Mouse (Mus musculus) midbrain, embryonic 16.5 days (tissue): ENCODE measurements at regions not wholly inside any gene's neighbourhood (a gene's known extent, or its start where the extent isn't known, plus 50 kb on each side); places are given as distances from the start of the nearest gene placed in this dataset.
A peak's percentile ranks its signal among the peaks of the same experiment; 100 is the strongest.

Experiments
- ATAC-seq: fragments of 200-750 bp; cut with Nextera tagmentation; 2 replicates; pipeline ENCODE4 v1.8.0; 2017; ENCODE audit warnings: moderate TSS enrichment
- H3K27ac ChIP-seq: fragments of 300-500 bp; sonication (generic); 2 replicates; pipeline ENCODE4 v1.5.1; 2014; ENCODE audit warnings: mild to moderate bottlenecking, low read length, mixed read lengths
- H3K27me3 ChIP-seq: fragments of 300-500 bp; sonication (generic); 2 replicates; pipeline ENCODE4 v1.6.1; 2014; ENCODE audit warnings: low read depth, low read length, mixed read lengths; ENCODE audit not compliant: control insufficient read depth, insufficient read depth
- H3K36me3 ChIP-seq: fragments of 300-500 bp; sonication (generic); 2 replicates; pipeline ENCODE4 v1.6.1; 2014; ENCODE audit warnings: mild to moderate bottlenecking, low read length, moderate library complexity, mixed read lengths; ENCODE audit not compliant: control insufficient read depth, insufficient read depth
- H3K4me1 ChIP-seq: fragments of 300-500 bp; sonication (generic); 2 replicates; pipeline ENCODE4 v1.6.1; 2014; ENCODE audit warnings: mild to moderate bottlenecking, low read length, mixed read lengths; ENCODE audit not compliant: control insufficient read depth, insufficient read depth
- H3K4me2 ChIP-seq: fragments of 300-500 bp; sonication (generic); 2 replicates; pipeline ENCODE4 v1.6.1; 2014; ENCODE audit warnings: mild to moderate bottlenecking, low read length, mixed read lengths
- H3K4me3 ChIP-seq: fragments of 300-500 bp; sonication (generic); 2 replicates; pipeline ENCODE4 v1.5.1; 2014; ENCODE audit warnings: low read depth, mild to moderate bottlenecking, low read length, moderate library complexity, mixed read lengths
- H3K9ac ChIP-seq: fragments of 300-500 bp; sonication (generic); 2 replicates; pipeline ENCODE4 v1.6.1; 2014; ENCODE audit warnings: low read depth, low read length, mixed read lengths
- H3K9me3 ChIP-seq: fragments of 300-500 bp; sonication (generic); replicated peaks from 2 replicates; pipeline ENCODE4 v1.6.1; 2014; ENCODE audit warnings: mild to moderate bottlenecking, low read length, mixed read lengths; ENCODE audit not compliant: control insufficient read depth, poor library complexity, severe bottlenecking
- whole genome bisulfite sequencing: fragments of 180-500 bp; shearing (Covaris S2); extraction: QIAGEN DNeasy Blood & Tissue Kit; methylation state at CpG from one replicate; pipeline ENCODE4 v1.1.7; 2014; 5-methylcytosine and 5-hydroxymethylcytosine counted together

DNA sequence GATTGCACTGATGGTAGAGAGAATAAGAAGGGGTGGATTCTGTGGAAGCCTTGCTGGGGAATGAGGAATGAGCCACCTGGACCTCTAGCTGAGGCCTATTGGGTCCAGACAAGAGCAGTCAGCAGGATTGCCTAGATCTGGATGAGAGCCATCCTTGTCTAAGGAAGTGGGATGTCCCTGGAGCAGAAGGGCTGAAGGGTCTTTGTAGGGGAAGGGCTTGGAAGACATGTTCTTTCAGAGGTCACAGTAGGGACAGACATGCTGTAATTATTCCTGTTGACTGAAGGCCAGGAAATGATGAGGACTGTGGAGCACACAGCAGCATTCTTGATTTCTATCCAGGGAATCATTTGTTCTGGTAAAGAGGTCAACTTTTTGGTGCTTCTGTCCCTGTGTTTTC, 86.2 kb upstream of the Nectin3 start:
- H3K4me1 ChIP-seq: no peaks in the 10 kb centered on the region

DNA sequence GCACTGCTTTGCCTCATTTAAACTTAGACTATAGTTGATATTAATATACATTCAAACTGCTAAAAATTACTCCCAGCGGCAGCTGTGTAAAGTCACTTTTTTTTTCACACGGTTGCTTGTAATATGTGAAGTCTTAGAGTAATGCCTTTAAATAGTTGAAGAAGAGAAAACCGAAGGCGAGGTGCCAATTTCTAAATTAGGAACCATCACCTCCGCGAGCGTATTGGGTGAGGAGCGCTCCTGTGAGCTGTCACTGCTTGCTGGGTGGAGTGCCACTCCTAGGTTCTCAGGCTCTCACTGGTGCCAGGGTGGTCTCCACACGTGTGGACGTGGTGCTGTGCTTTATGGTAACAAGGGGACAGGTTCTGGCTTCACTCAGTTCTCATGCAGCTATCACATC, 82.8 kb upstream of the Nectin3 start:
- WGBS: 93% methylated on average over 10 of the region's 10 CpGs
- no peak overlapping the region for H3K4me3 ChIP-seq
- ATAC-seq: no peak

More for the DNA sequence above, 86.2 kb upstream of the Nectin3 start:
- H3K4me2 ChIP-seq: no peak overlapping the region
- H3K4me3 ChIP-seq: no peak overlapping the region
- no peaks in the 10 kb centered on the region for H3K9me3 ChIP-seq
- H3K9ac ChIP-seq: no peak overlapping the region
- no peak for ATAC-seq
- H3K36me3 ChIP-seq: no peaks in the 10 kb centered on the region
- no peak overlapping the region for H3K27ac ChIP-seq
- no peaks in the 10 kb centered on the region for H3K27me3 ChIP-seq

DNA sequence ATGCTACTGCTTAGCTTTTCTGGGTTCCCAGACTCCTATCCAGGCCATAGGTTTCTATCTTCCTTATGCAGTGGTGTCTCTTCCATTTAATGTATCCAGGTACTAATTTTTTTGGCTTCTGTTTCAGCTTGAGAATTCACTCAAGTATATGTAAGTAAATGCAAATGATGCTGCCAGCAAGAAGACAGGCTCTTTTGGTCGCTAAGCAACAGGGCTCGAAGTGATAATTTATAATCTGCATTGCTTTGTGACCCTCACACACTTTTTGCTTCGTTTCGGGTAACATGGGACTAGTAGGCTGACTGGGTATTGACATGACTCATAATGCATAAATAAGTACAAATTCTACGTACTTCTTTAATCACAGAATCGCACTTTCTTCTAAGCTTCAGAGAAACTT, 75.9 kb upstream of the Nectin3 start:
- H3K4me1 ChIP-seq: no peaks in the 10 kb centered on the region
- H3K9ac ChIP-seq: no peak overlapping the region
- no peaks in the 10 kb centered on the region for H3K36me3 ChIP-seq
- 43% methylated on average over 6 of the region's 6 CpGs for WGBS
- no peak overlapping the region for H3K27ac ChIP-seq
- no peaks in the 10 kb centered on the region for H3K27me3 ChIP-seq
- no peak overlapping the region for H3K4me2 ChIP-seq
- no peak overlapping the region for H3K4me3 ChIP-seq
- no peaks in the 10 kb centered on the region for H3K9me3 ChIP-seq
- ATAC-seq: peak; percentile 70

More for the DNA sequence above, 82.8 kb upstream of the Nectin3 start:
- no peaks in the 10 kb centered on the region for H3K4me1 ChIP-seq
- no peaks in the 10 kb centered on the region for H3K9me3 ChIP-seq
- H3K27me3 ChIP-seq: no peaks in the 10 kb centered on the region
- H3K9ac ChIP-seq: no peak overlapping the region
- H3K27ac ChIP-seq: no peak overlapping the region
- H3K36me3 ChIP-seq: no peaks in the 10 kb centered on the region
- H3K4me2 ChIP-seq: no peak overlapping the region

DNA sequence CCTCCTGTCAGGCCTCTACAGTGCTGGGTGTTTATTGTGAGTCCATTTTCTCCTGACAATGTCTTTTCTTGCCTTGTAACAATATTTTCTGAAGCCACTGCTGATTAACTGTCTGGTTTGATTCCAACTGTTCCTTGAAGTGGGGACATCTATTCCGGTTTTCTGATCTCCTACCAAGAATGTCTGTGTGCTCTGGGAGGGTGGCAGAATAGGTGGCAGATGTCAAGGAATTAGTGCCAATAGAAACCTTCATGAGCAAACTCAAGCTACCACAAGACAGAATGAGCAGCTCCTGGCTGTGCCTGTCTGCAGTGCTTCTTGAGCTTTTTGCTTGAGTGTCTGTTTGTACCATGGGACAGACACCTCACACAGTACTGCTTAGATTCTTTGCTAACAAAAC, 69.1 kb upstream of the Nectin3 start:
- Histone ChIP-seq H3K9me3 (no peaks in the 10 kb centered on the region), H3K9ac (no peak overlapping the region), H3K27ac (no peak overlapping the region), H3K4me3 (no peak overlapping the region), H3K4me1 (no peaks in the 10 kb centered on the region), H3K36me3 (no peaks in the 10 kb centered on the region), H3K4me2 (no peak overlapping the region), H3K27me3 (no peaks in the 10 kb centered on the region)
- no peak for ATAC-seq
- WGBS: 68% methylated on average over 1 of the region's 1 CpGs

DNA sequence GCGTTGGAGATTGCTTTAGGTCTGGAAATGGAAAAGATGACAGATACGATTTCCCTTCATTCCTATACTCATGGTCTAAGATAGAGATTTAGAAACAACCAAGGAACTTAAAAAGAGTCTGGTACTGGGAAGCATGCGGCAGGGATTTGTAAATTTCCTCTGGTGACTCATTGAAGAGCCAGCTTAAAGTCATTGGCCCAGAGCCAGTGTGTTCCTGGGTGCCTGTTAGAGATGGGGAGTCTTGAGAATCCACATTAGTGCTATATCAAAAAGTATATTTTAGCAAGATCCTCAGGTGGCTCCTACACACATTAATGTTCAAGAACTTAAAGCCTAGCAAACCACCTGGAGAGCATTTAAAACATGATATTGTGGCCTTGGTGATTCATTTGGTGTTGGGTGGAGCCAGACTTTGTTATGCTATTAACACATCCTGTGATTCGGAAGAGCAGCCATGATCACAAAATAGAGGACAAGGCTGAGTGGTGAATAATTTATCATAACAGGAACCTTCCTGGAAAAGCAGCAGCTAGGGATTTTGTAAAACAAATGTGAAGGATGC, 67.8 kb upstream of the Nectin3 start:
- Histone ChIP-seq H3K27me3 (no peaks in the 10 kb centered on the region), H3K9ac (no peak overlapping the region), H3K27ac (no peak overlapping the region), H3K36me3 (no peaks in the 10 kb centered on the region), H3K4me2 (no peak overlapping the region), H3K9me3 (no peaks in the 10 kb centered on the region), H3K4me3 (no peak overlapping the region), H3K4me1 (no peaks in the 10 kb centered on the region)
- no peak for ATAC-seq
- WGBS: 81% methylated on average over 4 of the region's 4 CpGs

DNA sequence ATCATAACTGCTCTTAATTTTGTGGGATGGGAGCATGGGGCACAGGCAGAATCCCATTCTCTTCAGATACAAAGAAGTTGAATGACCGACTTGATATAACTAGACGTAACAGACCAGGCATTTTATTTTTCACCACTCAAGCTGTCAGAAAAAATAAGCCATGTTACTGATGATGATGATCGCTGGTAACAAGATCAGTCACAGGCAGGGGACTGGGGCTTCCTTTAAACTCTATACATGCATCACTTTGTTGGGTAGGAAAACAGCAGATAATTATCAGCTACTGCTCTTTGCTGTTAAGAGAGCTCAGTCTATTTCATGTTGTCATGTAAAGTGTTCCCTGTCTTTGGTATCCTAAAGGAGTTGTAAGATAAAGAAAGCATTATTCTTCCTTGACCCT, 59.0 kb upstream of the Nectin3 start:
- H3K36me3 ChIP-seq: no peaks in the 10 kb centered on the region
- no peaks in the 10 kb centered on the region for H3K9me3 ChIP-seq
- no peak overlapping the region for H3K27ac ChIP-seq
- no peaks in the 10 kb centered on the region for H3K27me3 ChIP-seq
- no peaks in the 10 kb centered on the region for H3K4me1 ChIP-seq
- no peak for ATAC-seq
- 61% methylated on average over 3 of the region's 3 CpGs for WGBS
- no peak overlapping the region for H3K4me2 ChIP-seq
- H3K4me3 ChIP-seq: no peak overlapping the region
- H3K9ac ChIP-seq: no peak overlapping the region

DNA sequence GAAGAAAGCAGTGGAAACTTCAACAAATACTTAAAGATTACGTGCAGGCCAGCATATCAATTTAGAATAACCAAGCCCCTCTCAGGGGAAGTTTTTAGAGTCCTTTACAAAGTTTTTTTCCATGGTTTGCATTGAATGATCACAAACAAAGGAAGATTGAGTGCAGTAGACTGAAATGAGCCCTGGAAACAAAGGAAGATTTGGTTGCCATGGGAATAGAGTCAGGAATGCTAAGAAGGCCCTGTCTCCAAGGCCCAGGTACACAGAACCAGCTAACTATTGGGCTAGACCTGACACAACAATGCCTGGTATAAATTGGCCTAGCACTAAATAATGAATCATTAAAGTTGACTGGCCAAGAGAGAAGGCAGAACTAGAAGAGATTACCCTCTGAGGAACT, 49.9 kb upstream of the Nectin3 start:
- 13% methylated on average over 1 of the region's 1 CpGs for WGBS
- H3K9me3 ChIP-seq: no peaks in the 10 kb centered on the region
- no peak for ATAC-seq
- no peaks in the 10 kb centered on the region for H3K27me3 ChIP-seq
- H3K9ac ChIP-seq: no peak overlapping the region
- H3K36me3 ChIP-seq: no peaks in the 10 kb centered on the region
- H3K4me2 ChIP-seq: no peak overlapping the region
- no peak overlapping the region for H3K4me3 ChIP-seq
- no peaks in the 10 kb centered on the region for H3K4me1 ChIP-seq
- H3K27ac ChIP-seq: no peak overlapping the region
